Mouse (Mus musculus) layer of hippocampus, adult 2 months (tissue): Measurements from ENCODE around the gene Plp1. TPM values are rescaled to one million over a fixed set of nuclear protein-coding genes. Genes with fewer than 3 reads are reported as not detected.

ENCODE experiments used
- DNase-seq, 2 experiments: peaks; one replicate each; pipeline ENCODE4 v3.0.0; 2022; ENCODE audit warnings: low spot score in 2 of 2
- H3K27ac ChIP-seq: fragments of 200-600 bp; 2 replicates; pipeline ENCODE4 v1.8.1; 2022
- H3K4me3 ChIP-seq: fragments of 200-600 bp; 2 replicates; pipeline ENCODE4 v1.8.1; 2022; ENCODE audit warnings: mild to moderate bottlenecking
- CTCF ChIP-seq: fragments of 200-600 bp; conservative IDR thresholded peaks from 2 replicates; pipeline ENCODE4 v1.8.1; 2022; ENCODE audit warnings: antibody characterized with exemption, mild to moderate bottlenecking, moderate library complexity
- long read RNA-seq, 2 experiments: library from polyadenylated mRNA; stranded (forward); transcript quantifications; one replicate each; pipeline ENCODE4 v2.0.0; 2021; ENCODE audit warnings: borderline mapping rate in 2 of 2
- total RNA-seq, 2 experiments: library from RNA; stranded (reverse); gene quantifications; 2 replicates each; pipeline ENCODE4 v1.2.3; 2021

Plp1 gene
- 100 to 1,000 TPM; 688 to 710 TPM for total RNA-seq
- long read RNA-seq, experiment 1, full-length matches to known transcripts, result 221 of 307 reads
- long read RNA-seq, experiment 1, partial matches to known transcripts, result 62 of 307 reads
- long read RNA-seq, experiment 1, other reads (novel, unspliced or antisense), result 24 of 307 reads
- long read RNA-seq, experiment 2, full-length matches to known transcripts, result 559 of 559 reads
- long read RNA-seq, experiment 2, partial matches to known transcripts, result 0 of 559 reads
- long read RNA-seq, experiment 2, other reads (novel, unspliced or antisense), result 0 of 559 reads

DNA sequence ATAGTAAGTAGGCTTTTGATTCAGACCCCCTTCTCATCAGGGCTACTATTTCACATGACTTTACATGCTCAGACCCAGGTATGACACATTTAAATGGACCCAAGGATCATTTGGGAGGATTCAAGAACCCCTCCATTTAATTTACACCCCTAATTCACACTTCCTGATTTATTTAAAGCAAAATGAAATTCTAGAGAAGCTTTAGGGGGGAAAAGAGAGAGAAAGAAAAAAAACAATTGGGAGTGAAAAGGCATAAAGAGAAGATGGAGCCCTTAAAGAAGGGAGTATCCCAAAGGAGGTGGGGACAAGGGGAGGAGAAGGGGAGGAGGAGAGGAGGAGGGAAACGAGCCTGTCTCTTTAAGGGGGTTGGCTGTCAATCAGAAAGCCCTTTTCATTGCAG is at the start of gene Plp1:
Gene Plp1 (plus strand): TSS at position 301 of the 400 bp plus-strand sequence.
- no peak for TF ChIP-seq CTCF
- peak within 1 kb of the TSS; percentile 65; the same call in 1 of the 2 replicates for H3K27ac ChIP-seq
- no peak for DNase-seq
- peak within 1 kb of the TSS; percentile 13 for H3K4me3 ChIP-seq

GRCm38 (mm10) chrX:136773035-136773434 is 49.4 kb upstream of the Plp1 start:
- no peak for DNase-seq
- no peak for TF ChIP-seq CTCF
- Histone ChIP-seq H3K4me3 (no peak overlapping the region), H3K27ac (no peak overlapping the region)

DNA sequence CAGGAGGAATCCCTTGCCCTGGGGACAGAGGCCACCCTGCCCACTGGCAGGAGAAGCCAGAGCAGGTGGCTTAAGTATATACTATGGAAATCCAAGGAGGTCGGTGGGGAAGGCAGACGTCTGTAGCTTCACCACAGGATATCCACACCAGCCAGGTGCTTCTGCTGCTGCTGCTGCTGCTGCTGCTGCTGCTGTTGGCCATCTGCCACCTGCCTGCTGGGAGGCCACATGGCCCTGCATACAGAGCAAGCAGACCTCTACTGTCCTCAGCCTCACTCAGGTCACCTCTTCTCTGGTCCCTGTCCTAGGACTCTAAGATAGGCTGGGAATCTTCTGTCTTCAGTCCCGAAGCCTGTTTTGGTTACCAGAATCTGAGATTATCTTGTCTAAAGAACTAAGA is 44.4 kb upstream of the Plp1 start:
- TF ChIP-seq CTCF, result no peak
- no peak for DNase-seq
- no peak overlapping the region for H3K27ac ChIP-seq
- no peak overlapping the region for H3K4me3 ChIP-seq

GRCm38 (mm10) chrX:136779262-136779661 is 43.2 kb upstream of the Plp1 start:
- DNase-seq, result no peak
- no peak overlapping the region for H3K27ac ChIP-seq
- TF ChIP-seq CTCF, result no peak
- no peak overlapping the region for H3K4me3 ChIP-seq

- DNase-seq, result no peak
- Histone ChIP-seq H3K4me3 (no peak within 1 kb of the TSS), H3K27ac (no peak within 1 kb of the TSS)
- TF ChIP-seq CTCF, result no peak
Measured at GRCm38 (mm10) chrX:136780041-136780440, 42.4 kb upstream of the Plp1 start, which contains the start of gene Glra4. TSS of gene Glra4 (minus strand) at chrX:136780141.

- no peak for DNase-seq
- TF ChIP-seq CTCF, result no peak
- Histone ChIP-seq H3K27ac (no peak overlapping the region), H3K4me3 (no peak overlapping the region)
Measured at GRCm38 (mm10) chrX:136789446-136789845, 33.0 kb upstream of the Plp1 start.

DNA sequence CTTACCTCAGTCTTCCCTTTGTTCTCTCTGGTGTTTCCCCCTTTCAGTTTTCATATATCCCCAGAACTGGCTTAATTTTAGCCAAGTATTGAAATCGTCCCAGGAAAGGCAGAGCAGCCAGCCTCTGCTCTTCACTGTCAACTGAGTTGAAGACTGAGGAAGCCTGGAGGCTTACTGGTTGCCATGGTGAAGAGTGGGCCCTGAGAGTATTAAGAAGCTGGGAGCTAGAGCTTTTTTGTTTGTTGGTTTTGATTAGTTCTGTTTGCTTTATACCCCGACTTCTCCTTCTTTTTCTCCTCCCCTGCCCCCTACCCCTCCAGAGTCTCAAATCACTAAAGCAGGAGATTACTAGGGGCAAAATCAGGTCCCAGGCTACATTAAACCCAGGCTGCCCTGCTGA is 25.2 kb upstream of the Plp1 start:
- H3K27ac ChIP-seq, result no peak overlapping the region
- H3K4me3 ChIP-seq, result no peak overlapping the region
- DNase-seq, result no peak
- TF ChIP-seq CTCF, result no peak

DNA sequence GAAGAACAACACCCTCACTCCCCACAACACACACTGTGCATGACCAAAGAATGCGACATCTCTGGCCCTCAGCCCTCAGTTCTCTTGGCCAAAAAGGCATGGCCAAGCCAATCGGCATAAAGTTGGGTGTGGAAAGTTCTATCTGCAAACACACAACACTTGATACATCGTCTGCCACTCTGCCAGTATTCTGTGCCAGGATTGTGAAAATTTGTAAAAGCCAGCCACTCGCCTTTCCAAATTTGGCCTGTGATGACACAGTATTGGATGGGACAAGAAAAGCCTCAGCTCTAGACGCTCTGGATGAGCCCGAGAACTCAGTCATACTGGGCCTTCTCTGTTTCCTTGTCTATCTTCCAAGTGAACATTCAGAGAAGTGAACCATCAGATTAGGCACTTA is 2.7 kb upstream of the Plp1 start:
- Histone ChIP-seq H3K27ac (peak overlapping the region; percentile 57; the same call in 1 of the 2 replicates), H3K4me3 (no peak overlapping the region)
- no peak for DNase-seq
- TF ChIP-seq CTCF, result no peak

- TF ChIP-seq CTCF, result peak; percentile 91
- peak overlapping the region; percentile 57; the same call in 1 of the 2 replicates for H3K27ac ChIP-seq
- no peak overlapping the region for H3K4me3 ChIP-seq
- peak; percentile 79 to 84 for DNase-seq
Measured at GRCm38 (mm10) chrX:136820250-136820649, 2.2 kb upstream of the Plp1 start.

DNA sequence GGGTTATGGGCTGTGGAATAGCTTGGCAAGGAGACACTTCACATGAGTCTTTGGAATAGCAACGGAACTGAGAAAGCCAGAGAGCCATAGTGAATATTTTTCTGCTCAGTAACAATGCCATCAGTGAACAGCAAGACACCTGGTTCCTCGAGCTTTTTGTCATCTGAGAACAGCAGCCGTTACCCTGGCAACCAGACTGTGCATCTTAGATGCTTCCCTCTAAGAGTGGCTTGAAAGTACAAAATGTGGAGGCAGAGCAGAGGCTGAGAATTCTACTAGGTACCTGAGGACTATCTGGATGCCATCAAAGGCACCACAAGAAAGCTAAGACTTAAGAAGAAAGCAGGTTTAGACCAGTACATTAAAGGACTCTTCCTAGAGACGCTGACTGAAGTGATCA is 2.5 kb downstream of the Plp1 start:
- no peak for TF ChIP-seq CTCF
- DNase-seq, result no peak
- H3K4me3 ChIP-seq, result peak overlapping the region; percentile 15; the same call in 1 of the 2 replicates
- peak overlapping the region; percentile 65 for H3K27ac ChIP-seq

- DNase-seq, result no peak
- Histone ChIP-seq H3K27ac (no peak overlapping the region), H3K4me3 (no peak overlapping the region)
- no peak for TF ChIP-seq CTCF
Measured at GRCm38 (mm10) chrX:136828610-136829009, 6.1 kb downstream of the Plp1 start.

- Histone ChIP-seq H3K4me3 (no peak overlapping the region), H3K27ac (no peak overlapping the region)
- no peak for DNase-seq
- TF ChIP-seq CTCF, result peak; percentile 68
Measured at GRCm38 (mm10) chrX:136850300-136850699, 27.8 kb downstream of the Plp1 start.

DNA sequence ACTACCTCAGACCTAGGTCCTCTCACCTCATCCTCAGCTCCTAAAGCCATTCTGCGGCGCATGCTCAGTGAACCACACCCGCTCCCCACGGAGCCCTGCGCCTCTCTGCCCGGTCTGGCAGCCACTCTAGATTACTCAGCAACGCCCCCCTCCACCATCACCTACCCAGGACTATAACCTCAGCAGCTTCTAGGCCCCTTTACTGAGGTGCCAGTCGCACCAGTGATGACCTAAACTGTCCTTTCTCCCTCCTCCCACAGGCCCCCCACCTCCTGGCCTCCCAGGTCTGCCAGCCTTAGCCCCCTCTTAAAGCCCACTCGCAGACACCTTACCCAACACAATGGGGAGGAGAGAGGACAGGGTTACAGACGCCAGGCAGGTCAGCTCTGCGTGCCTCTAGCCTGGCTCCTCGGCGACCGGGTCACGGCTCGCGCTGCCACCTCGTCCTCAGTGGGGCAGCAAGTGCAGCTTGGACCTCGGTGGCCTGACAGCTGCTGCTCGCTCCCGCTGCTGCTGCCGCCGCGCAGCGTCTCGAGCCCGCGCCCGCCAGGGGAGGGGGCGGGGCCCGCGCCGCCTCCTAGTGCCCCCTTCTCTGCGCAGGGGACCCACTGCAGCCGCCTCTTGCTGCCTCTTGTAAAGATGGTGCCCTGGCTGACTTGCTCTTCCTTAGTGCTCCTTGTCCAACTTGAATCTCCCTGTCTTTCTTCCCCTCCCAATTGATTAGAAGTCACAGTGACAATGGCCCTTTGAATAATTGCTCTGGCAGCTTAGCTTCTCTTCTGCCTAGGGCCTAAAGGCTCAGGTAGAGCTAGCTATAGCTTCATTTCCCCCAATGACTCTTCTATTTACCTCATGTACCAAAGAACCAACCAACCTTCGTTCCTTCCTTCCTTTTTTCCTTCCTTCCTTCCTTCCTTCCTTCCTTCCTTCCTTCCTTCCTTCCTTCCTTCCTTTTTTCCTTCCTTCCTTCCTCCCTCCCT is 45.9 kb downstream of the Plp1 start, which contains the start of gene Rab9b:
Gene Rab9b (minus strand): TSS at position 695 of the 980 bp plus-strand sequence.
- no peak for TF ChIP-seq CTCF
- H3K4me3 ChIP-seq, result peak within 1 kb of the TSS; percentile 58
- DNase-seq, result peak; percentile 53 to 55
- peak within 1 kb of the TSS; percentile 87 for H3K27ac ChIP-seq

Other genes starting within 250 kb of the Plp1 start
- gene Tceal3, start 231.8 kb upstream of the Plp1 start, total RNA-seq, result 100 to 1,000 TPM; 193 to 204 TPM
- gene Tceal1, start 114.7 kb upstream of the Plp1 start, total RNA-seq, result 10 to 100 TPM; 12.9 to 15.3 TPM
- 100 to 1,000 TPM; 384 to 391 TPM for gene Morf4l2, start 79.0 kb upstream of the Plp1 start, total RNA-seq
- under 1 TPM in 1 of 2 experiments, not detected in 1; 0.20 TPM for gene Glra4, start 42.5 kb upstream of the Plp1 start, total RNA-seq
- 10 to 100 TPM; 18.5 to 28.3 TPM for gene Rab9b, start 46.1 kb downstream of the Plp1 start, total RNA-seq
- not detected for gene H2bfm, start 104.7 kb downstream of the Plp1 start, total RNA-seq
- gene Tmsb15b2, start 152.8 kb downstream of the Plp1 start, total RNA-seq, result 10 to 100 TPM; 18.4 to 27.5 TPM
- gene Tmsb15l, start 154.2 kb downstream of the Plp1 start, total RNA-seq, result 1 to 10 TPM; 1.9 to 2.3 TPM
- 1 to 10 TPM; 3.7 to 8.3 TPM for gene Tmsb15b1, start 154.2 kb downstream of the Plp1 start, total RNA-seq
- gene Zcchc18, start 170.5 kb downstream of the Plp1 start, total RNA-seq, result 100 to 1,000 TPM; 259 to 277 TPM
- gene Slc25a53, start 215.6 kb downstream of the Plp1 start, total RNA-seq, result 10 to 100 TPM; 28.5 to 37.6 TPM
- 1 to 10 TPM; 8.4 to 8.7 TPM for gene Fam199x, start 226.9 kb downstream of the Plp1 start, total RNA-seq